18 mouse cellular contexts compared by ENCODE assay signal in genomic region chr4:122968106-122968505, GRCm38 (mm10). TPM values are rescaled to one million over a fixed set of nuclear protein-coding genes. Genes with fewer than 3 reads are reported as not detected.
"Had no signal": no experiment of that assay in that cellular context is flagged by ENCODE, and none has a peak within 500 bp of the region (broad histone marks: within the 10 kb centered on the region; RNA-seq: fewer than 3 reads in every experiment).

No protein-coding gene starts in this region.

- H3K4me1 ChIP-seq: liver, embryonic 13.5 days; liver, embryonic 15.5 days; megakaryocyte, embryonic 14.5 days; midbrain, embryonic 15.5 days had no signal

- H3K9me3 ChIP-seq: liver, embryonic 13.5 days; liver, embryonic 15.5 days; megakaryocyte, embryonic 14.5 days; midbrain, embryonic 13.5 days; midbrain, embryonic 15.5 days; neural tube, embryonic 12.5 days had no signal

- ATAC-seq: midbrain, embryonic 13.5 days; midbrain, embryonic 15.5 days had no signal

- H3K36me3 ChIP-seq: liver, embryonic 13.5 days; liver, embryonic 15.5 days; midbrain, embryonic 13.5 days; midbrain, embryonic 15.5 days; neural tube, embryonic 12.5 days had no signal

- H3K4me2 ChIP-seq: liver, embryonic 11.5 days; liver, embryonic 13.5 days; liver, embryonic 15.5 days; lung, embryonic 14.5 days; midbrain, embryonic 11.5 days; midbrain, embryonic 13.5 days; midbrain, embryonic 15.5 days; neural tube, embryonic 12.5 days had no signal

- H3K4me3 ChIP-seq: liver, embryonic 13.5 days; liver, embryonic 15.5 days; megakaryocyte, embryonic 14.5 days; midbrain, embryonic 13.5 days; midbrain, embryonic 15.5 days; neural tube, embryonic 12.5 days had no signal

- DNase-seq: liver; liver, embryonic 13.5 days; lung, adult 18-20 months; lung, embryonic 14.5 days; lung, postnatal 14 days; lung, postnatal 36 days; right cerebral cortex, adult 18-20 months; right cerebral cortex, postnatal 25 days; right cerebral cortex, postnatal 4 days; spleen, adult 18-20 months had no signal

- H3K27me3 ChIP-seq: midbrain, embryonic 13.5 days; midbrain, embryonic 15.5 days; neural tube, embryonic 12.5 days had no signal

- H3K9ac ChIP-seq: liver, embryonic 13.5 days; liver, embryonic 15.5 days; lung, embryonic 14.5 days; midbrain, embryonic 13.5 days; midbrain, embryonic 15.5 days; neural tube, embryonic 12.5 days had no signal

- H3K27ac ChIP-seq: liver, embryonic 13.5 days; liver, embryonic 15.5 days; macrophage; midbrain, embryonic 13.5 days; midbrain, embryonic 15.5 days; neural tube, embryonic 12.5 days had no signal

RNA-seq across cellular contexts. Expression of gene Mfsd2a, which starts 7.1 kb away (rescaled TPM):
- polyA plus RNA-seq: macrophage had no signal
